Mouse (Mus musculus): ENCODE results near the gene Frmd5.

Frmd5 gene

DNA sequence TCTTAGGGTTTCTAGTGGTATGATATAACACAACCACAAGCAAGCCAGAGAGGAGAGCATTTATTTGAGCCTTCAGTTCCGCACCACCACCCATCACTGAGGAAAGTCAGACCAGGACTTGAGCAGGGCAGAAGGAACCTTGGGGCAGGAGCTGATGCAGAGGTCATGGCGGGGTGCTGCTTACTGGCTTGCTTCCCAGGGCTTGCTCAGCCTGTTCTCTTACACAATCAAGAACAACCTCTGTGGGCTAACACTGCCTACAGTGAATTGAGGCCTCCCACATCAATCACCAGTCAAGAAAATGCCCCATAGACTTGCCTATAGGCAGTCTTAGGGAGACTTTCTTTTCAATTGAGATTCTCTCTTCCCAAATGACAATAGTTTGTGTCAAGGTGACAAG is 118.8 kb downstream of the Frmd5 start:
- DNase-seq (ENCODE audit: low read depth, low spot score) = no peak

DNA sequence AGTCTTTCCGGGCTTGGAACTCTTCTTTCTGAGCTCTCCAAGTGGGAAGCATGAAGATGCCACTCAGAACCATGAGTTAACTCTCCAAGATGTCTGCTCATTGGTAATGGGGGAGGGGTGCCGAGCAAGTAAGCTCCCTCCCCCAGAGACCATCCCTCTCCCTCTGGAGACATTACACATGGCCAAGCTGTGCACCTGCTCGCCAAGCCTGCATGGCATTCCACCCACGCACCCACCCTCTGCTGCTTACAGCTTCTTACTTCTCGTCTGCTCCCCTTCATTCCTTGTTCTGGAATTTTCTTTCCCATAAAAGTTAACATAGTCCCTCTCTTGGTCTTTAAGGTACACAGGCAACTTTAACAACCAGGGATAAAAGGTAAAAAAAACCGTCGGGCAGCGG is 123.3 kb downstream of the Frmd5 start:
- DNase-seq (ENCODE audit: low read depth, low spot score) = no peak

DNA sequence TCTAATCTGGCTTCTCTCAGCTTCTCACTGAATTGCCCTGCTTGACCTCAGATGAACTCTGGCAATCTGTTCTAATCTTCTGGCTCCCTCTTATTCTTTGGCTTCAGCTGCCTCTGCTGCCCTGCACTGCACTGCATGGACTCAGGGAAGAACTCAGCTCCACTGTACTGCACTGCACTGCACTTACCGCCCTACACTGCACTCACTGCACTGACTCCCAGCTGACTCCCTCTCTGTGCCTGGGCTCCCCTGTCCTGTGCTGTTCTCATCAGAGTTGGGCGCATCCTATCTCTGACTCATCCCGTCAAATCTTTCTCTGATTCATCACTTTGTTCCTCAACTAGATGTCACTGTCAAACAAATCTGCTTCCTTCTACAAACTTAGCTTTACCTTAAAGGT is 124.5 kb downstream of the Frmd5 start:
- DNase-seq (ENCODE audit: low read depth, low spot score) = no peak

GRCm38 (mm10) chr2:121679711-121680110 is 127.2 kb downstream of the Frmd5 start:
- peak; percentile 55 for DNase-seq (ENCODE audit: low read depth, low spot score)

DNA sequence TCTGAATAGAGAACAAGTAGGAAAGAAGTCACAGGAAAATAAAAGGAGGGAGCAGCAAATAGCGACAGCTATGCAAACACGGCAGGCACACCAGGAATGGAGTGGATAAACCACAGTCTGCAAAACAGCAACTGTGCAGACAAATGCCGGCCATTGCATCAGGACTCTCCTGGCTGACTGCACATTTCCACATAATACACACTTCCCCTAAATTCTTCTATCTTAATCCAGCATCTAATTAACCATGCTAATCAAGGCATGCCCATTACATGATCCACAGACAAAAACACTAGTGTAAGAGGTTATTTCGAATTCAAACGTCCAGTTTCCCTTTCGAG is 129.3 kb downstream of the Frmd5 start:
- no peak for DNase-seq (ENCODE audit: low read depth, low spot score)

DNA sequence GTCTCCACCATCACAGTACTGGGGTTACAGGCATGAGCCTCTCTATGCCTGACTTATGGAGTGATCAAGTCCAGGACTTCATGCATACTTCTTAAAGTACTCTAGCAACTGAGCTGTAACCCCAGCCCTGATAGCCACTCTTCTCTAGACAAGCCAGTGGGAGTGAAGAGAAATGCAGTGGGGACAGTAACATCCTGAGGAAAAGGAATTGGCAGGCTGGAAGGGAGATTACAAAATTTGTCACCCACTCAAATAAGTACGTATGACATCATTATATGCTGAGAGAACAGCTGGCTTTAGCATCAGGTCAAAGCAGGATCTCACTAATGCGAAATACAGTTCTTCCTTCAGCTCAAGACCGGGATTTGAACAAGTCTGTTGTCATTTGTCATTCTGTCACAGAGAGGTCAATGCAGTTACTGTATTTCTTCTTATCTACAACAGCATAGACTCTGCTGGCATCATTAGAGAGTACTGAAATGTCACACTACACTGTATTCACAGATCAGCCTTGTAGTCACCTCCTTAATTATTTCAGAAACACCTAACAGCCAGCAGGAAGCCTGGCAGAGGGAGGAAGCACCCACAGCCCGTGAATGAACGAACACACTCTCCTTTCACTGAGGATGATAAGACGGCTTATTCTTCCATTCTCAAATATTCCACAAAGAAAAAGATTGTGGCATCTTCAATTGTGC is 129.8 kb downstream of the Frmd5 start:
- no peak for DNase-seq (ENCODE audit: low read depth, low spot score)

DNA sequence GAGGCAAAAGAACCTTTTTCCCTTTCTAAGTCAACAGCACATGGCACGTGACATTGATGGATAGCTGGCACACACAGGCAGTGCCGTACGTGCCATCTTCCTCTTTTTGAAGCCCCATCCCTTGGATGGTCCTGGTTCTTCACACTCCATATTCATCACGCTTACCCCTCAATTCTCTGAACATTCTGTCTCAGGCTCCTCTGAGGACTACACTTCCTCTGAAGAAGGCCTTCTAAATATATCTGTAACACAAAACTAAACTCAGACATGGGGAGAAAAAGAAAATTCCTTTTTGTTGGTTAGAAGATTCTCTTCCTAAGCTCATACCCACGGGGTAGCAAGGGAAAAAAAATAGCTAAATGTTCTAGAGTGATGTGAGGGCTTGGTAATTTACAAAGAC is 131.0 kb downstream of the Frmd5 start:
- DNase-seq (ENCODE audit: low read depth, low spot score) = no peak

GRCm38 (mm10) chr2:121675136-121675535 is 131.8 kb downstream of the Frmd5 start:
- DNase-seq (ENCODE audit: low read depth, low spot score) = no peak

- peak; percentile 71 for DNase-seq (ENCODE audit: low read depth, low spot score)
These were observed 132.7 kb downstream of the Frmd5 start for GRCm38 (mm10) chr2:121674211-121674610.

GRCm38 (mm10) chr2:121669846-121670245 is 137.0 kb downstream of the Frmd5 start:
- DNase-seq (ENCODE audit: low read depth, low spot score) = no peak

GRCm38 (mm10) chr2:121668256-121668655 is 138.6 kb downstream of the Frmd5 start:
- no peak for DNase-seq (ENCODE audit: low read depth, low spot score)

DNA sequence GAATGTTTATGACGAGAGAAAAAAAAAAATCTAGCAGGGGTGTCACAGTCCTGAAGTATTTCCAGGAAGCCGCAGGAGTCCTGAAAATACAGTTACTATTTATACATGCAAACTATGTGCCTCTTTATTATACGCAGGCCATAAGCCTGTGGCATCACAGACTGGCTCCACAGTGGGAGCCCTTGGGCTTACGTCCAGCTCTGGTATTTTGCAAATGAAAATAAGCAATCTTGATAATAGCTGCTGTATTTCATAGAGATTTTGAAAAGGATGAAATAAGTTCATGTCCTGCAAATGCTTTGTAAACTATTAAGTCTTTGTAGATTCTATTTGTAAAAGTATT is 145.8 kb downstream of the Frmd5 start:
- DNase-seq (ENCODE audit: low read depth, low spot score) = peak; percentile 88

DNA sequence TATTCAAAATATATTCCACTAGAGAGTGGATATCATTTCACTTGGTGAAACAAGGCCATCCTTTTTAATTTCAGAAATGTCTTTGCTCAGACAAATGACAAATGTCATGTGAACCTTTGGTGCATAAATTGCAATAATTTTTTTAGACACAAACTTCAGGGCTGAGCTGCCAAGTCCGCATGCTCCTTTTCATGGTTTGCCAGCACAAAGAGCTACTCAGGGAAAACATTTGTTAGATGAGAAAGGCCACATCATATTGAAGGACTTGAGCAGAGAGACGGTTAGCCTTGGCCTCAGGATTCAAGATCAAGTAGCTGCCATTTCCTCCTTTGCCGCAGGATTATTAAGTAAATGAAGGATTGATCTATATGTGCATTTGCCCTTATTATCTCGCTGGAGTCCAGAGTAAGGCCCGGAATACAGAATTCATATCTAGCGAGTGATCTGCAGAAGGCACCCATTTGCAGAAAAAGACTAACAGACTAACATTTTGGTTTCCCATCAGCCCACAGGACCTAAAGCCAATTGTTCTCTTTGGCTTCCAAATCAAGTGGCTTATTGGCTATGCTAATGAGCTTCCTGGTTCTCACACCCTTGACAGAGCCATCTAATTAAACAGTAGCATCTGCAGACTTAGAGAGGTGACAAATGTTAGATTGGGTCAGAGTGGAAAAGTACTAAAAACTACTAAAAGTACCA is 146.3 kb downstream of the Frmd5 start:
- peak; percentile 72 for DNase-seq (ENCODE audit: low read depth, low spot score)

DNA sequence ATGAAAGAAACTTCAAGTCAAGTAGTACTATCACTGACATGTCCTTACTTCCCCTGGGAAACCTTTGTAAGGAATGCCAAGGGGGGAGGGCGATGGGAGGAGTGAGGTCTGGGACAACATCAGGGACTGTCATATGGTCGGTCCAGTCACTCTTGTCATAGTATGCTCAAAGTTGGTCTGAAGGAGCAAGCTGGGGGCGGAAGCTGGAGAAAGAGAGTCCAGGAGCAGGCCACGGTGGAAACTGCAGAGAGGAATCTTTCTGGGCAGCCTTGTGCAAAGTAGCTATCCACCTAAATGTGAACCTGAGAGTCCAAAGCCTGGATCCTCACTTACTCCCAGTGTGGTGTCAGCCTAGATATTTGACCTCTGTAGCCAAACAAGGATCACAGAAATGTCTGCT is 147.5 kb downstream of the Frmd5 start:
- no peak for DNase-seq (ENCODE audit: low read depth, low spot score)

DNA sequence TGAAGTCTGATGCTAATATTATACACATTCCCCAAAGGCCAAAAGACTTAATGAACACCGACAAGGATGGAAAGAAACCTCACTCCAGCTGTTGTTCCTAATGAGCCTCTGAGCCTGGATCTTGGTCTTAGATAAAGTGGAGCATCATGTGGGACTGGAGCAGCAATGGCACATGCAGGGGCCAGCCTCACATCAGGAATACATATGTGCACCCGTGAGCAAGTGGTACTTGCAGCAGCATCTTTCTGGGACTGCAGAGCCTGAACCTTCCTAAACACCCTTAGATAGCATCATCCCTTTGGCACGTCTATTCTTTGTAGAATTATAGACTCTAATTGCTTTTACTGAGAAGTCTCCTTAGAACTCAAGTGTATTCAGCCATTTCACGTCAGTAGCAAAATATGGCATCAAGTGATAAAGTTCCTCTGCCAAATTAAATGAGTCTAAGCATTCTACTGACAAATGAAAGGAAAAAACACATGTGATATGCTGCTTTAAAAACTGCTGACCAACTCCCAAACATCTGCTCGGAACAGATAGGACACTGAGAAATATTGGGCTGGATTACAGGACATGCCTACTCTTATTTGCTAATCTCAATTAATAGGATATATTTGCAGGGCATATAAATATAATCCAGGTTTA is 148.6 kb downstream of the Frmd5 start:
- DNase-seq (ENCODE audit: low read depth, low spot score) = no peak

- DNase-seq (ENCODE audit: low read depth, low spot score) = no peak
These were observed 150.9 kb downstream of the Frmd5 start for GRCm38 (mm10) chr2:121655966-121656365.

- peak; percentile 83 for DNase-seq (ENCODE audit: low read depth, low spot score)
These were observed 151.8 kb downstream of the Frmd5 start for GRCm38 (mm10) chr2:121655106-121655505.

- no peak for DNase-seq (ENCODE audit: low read depth, low spot score)
These were observed 160.4 kb downstream of the Frmd5 start for GRCm38 (mm10) chr2:121646528-121646927.

- no peak for DNase-seq (ENCODE audit: low read depth, low spot score)
These were observed 164.0 kb downstream of the Frmd5 start for GRCm38 (mm10) chr2:121642934-121643333.

DNA sequence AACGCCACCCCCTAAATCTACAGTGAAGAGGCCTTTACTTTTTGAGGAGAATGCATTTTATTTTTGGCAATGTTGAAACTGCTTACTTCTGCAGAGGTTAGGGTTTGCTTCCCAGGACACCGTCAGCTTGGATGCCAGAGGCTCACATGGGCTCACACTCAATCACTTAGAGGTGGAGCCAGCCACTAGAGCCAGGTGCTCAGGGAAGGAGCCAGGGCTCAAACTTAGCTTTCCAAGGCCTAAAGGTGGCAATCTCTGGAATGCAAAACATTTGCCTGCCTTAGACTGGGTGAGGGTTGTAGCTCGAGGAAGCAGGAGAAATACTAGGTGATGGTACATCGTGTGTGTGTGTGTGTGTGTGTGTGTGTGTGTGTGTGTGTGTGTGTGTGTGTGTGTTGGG is 174.8 kb downstream of the Frmd5 start:
- DNase-seq (ENCODE audit: low read depth, low spot score) = no peak

DNA sequence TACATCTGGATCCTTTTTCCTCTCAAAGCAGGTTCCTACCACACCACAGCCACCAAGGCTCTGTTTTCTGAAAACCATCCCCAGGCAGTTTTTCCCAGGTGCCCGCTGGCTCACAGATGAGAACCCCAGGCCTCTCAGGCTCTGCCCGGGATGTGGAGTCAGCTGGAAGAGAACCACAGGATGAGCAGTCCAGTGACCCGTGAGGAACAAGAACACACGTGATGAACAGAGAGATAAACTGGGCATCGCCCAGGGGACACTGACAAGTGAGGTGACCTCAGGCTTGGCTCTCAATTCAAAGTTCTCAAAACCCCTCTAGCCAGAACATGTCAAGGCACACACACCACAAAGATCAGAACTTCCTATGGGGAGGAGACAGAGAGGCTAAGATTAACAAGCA is 176.6 kb downstream of the Frmd5 start:
- DNase-seq (ENCODE audit: low read depth, low spot score) = no peak

DNA sequence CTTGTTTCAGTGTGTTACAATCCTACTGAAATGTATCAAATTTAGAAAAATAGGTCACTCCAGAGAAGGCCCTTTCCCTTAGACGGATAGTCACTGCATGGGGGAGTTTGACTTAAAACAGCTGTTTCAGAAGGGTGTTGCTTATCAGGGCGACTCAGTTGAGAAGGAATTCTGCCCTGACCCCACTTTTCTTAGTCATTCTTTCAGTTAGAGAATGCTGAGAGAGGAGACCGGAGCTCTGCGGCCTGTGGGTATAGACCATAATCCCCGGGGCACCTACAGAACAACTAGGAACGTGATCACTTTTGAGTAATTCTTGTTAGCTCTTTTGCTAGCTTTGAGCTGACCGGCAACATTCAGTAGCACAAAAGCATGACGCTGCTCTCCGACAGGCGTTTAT is 178.6 kb downstream of the Frmd5 start:
- no peak for DNase-seq (ENCODE audit: low read depth, low spot score)

DNA sequence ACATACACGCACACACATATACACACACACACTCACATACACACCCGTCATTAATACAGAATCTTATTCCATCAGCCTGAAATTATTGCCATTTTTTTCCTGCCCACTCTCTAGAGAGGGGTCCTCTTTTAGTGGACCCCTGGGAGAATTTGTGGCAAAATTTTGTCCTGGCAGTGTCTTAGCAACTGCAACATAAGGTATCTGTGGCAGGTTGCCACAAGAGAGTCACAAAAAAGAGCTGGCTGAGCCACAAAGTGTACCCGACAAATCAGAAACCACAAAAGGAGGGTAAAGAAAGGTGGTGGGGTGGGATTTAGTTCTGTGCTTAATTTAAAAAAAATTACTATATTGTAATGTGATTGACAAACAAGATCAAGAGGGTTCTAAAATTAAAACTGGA is 181.0 kb downstream of the Frmd5 start:
- peak; percentile 33 for DNase-seq (ENCODE audit: low read depth, low spot score)

All from brain, adult 2 months (tissue).